Mouse (Mus musculus) midbrain, postnatal 0 days (tissue): ENCODE data around the gene Ppef2. TPM values are rescaled to one million over a fixed set of nuclear protein-coding genes. Genes with fewer than 3 reads are reported as not detected.

Source experiments
- ATAC-seq: fragments of 200-750 bp; cut with Nextera tagmentation; 2 replicates; pipeline ENCODE4 v1.8.0; 2017; ENCODE audit warnings: moderate number of reproducible peaks, mild to moderate bottlenecking, moderate TSS enrichment, moderate library complexity; ENCODE audit not compliant: low FRiP score
- DNase-seq: peaks from one replicate; pipeline ENCODE4 v3.0.0-alpha.2; 2015; ENCODE audit warnings: low spot score
- H3K27ac ChIP-seq: fragments of 300-500 bp; sonication (generic); 2 replicates; pipeline ENCODE4 v1.5.1; 2014; ENCODE audit warnings: low read depth, mild to moderate bottlenecking, low read length, mixed read lengths
- H3K27me3 ChIP-seq: fragments of 300-500 bp; sonication (generic); 2 replicates; pipeline ENCODE4 v1.6.1; 2014; ENCODE audit warnings: low read length, control low read depth, mixed read lengths; ENCODE audit not compliant: insufficient read depth
- H3K36me3 ChIP-seq: fragments of 300-500 bp; sonication (generic); 2 replicates; pipeline ENCODE4 v1.6.1; 2014; ENCODE audit warnings: low read length, control low read depth, mixed read lengths; ENCODE audit not compliant: insufficient read depth
- H3K4me1 ChIP-seq: fragments of 300-500 bp; sonication (generic); 2 replicates; pipeline ENCODE4 v1.6.1; 2014; ENCODE audit warnings: mild to moderate bottlenecking, control low read depth, antibody characterized with exemption, low read length, mixed read lengths; ENCODE audit not compliant: insufficient read depth
- H3K4me2 ChIP-seq: fragments of 300-500 bp; sonication (generic); 2 replicates; pipeline ENCODE4 v1.6.1; 2014; ENCODE audit warnings: low read depth, mild to moderate bottlenecking, low read length, mixed read lengths; ENCODE audit not compliant: poor library complexity, severe bottlenecking
- H3K4me3 ChIP-seq: fragments of 300-500 bp; sonication (generic); 2 replicates; pipeline ENCODE4 v1.5.1; 2014; ENCODE audit warnings: low read depth, mild to moderate bottlenecking, low read length, moderate library complexity
- H3K9ac ChIP-seq: fragments of 300-500 bp; sonication (generic); replicated peaks from 2 replicates; pipeline ENCODE4 v1.6.1; 2014; ENCODE audit warnings: mild to moderate bottlenecking, low read length, moderate library complexity, mixed read lengths; ENCODE audit not compliant: poor library complexity, severe bottlenecking
- H3K9me3 ChIP-seq: fragments of 300-500 bp; sonication (generic); 2 replicates; pipeline ENCODE4 v1.6.1; 2016; ENCODE audit warnings: low read length, control low read depth
- CTCF ChIP-seq: IDR thresholded peaks from 2 replicates; pipeline ENCODE4 v1.5.1; 2016; ENCODE audit warnings: antibody characterized with exemption, mild to moderate bottlenecking
- WGBS: fragments of 180-500 bp; shearing (Covaris S2); extraction: QIAGEN DNeasy Blood & Tissue Kit; methylation state at CpG from one replicate; pipeline ENCODE4 v1.1.7; 2014; 5-methylcytosine and 5-hydroxymethylcytosine counted together
- polyA plus RNA-seq: library from polyadenylated mRNA; unstranded; fragments of >200 nt; fragmentation: Nextera tagmentation; extraction: Ambion mirVana; gene quantifications from 2 replicates; pipeline ENCODE4 v1.2.1, GENCODE M21; 2015
- total RNA-seq: library from RNA; depleted of rRNA; stranded (reverse); fragments of >200 nt; gene quantifications from 2 replicates; pipeline ENCODE4 v1.2.3, GENCODE M21; 2014

Gene Ppef2
- total and polyA plus RNA-seq, 2 experiments from 2014 or later: 0.47 to 0.60 TPM

DNA sequence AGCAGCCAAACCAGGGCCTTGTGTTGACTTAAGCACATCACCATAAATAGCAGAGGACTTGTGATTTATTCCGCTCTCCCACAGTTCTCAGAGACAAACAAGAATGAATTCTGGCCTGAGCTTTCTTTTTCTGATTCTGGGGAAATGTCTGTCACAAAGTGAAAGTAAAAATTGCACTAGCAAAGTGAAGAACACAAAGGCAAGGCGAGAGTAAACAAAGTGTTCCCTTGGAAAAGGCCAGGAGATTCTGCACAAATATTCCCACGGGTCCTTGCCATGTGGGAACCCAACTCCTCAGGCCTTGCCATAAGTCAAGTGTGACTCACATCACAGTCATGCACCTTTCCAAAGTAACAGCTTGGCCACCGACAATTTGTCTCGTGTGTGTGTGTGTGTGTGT is 50.4 kb downstream of the Ppef2 start:
- DNase-seq (no peak), ATAC-seq (no peak)
- Histone ChIP-seq H3K27me3 (no peaks in the 10 kb centered on the region), H3K36me3 (peaks cover 26% of the 10 kb centered on the region), H3K4me2 (no peak overlapping the region), H3K27ac (no peak overlapping the region), H3K4me1 (no peaks in the 10 kb centered on the region), H3K9ac (no peak overlapping the region), H3K9me3 (no peaks in the 10 kb centered on the region), H3K4me3 (no peak overlapping the region)
- WGBS: 93% methylated on average over 5 of the region's 5 CpGs
- no peak for TF ChIP-seq CTCF

DNA sequence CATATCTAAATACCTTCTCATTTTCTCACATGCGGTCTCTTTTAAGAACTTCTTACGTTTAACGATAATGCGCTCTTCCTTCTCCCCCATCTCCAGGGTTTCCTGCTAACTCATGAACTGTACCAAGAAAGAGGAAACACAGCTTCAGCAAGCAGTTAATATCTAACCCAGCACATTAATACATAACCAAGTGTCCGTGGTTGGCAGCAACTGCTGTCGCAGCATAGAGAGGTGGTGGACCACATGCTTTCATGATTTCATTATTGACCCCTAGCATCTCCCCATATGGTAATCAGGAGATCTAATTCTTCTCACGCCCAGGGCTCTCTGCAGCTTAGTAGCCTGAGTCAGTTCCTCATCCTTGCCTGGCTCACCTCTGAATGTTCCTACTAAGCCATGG is 50.9 kb downstream of the Ppef2 start:
- no peaks in the 10 kb centered on the region for H3K9me3 ChIP-seq
- DNase-seq (no peak), ATAC-seq (no peak)
- 95% methylated on average over 7 of the region's 7 CpGs for WGBS
- no peaks in the 10 kb centered on the region for H3K27me3 ChIP-seq
- no peak overlapping the region for H3K4me3 ChIP-seq
- H3K9ac ChIP-seq: no peak overlapping the region
- no peak overlapping the region for H3K4me2 ChIP-seq
- no peak overlapping the region for H3K27ac ChIP-seq
- no peaks in the 10 kb centered on the region for H3K4me1 ChIP-seq
- H3K36me3 ChIP-seq: peaks cover 30% of the 10 kb centered on the region
- TF ChIP-seq CTCF: no peak

GRCm38 (mm10) chr5:92204162-92205036 is 51.7 kb downstream of the Ppef2 start:
- ATAC-seq (no peak), DNase-seq (no peak)
- TF ChIP-seq CTCF: no peak
- Histone ChIP-seq H3K27me3 (no peaks in the 10 kb centered on the region), H3K36me3 (peaks cover 35% of the 10 kb centered on the region), H3K4me3 (no peak overlapping the region), H3K9ac (no peak overlapping the region), H3K4me1 (no peaks in the 10 kb centered on the region), H3K9me3 (no peaks in the 10 kb centered on the region), H3K27ac (no peak overlapping the region), H3K4me2 (no peak overlapping the region)
- WGBS: 91% methylated on average over 6 of the region's 6 CpGs

GRCm38 (mm10) chr5:92198266-92198665 is 57.8 kb downstream of the Ppef2 start:
- Histone ChIP-seq H3K27ac (no peak overlapping the region), H3K36me3 (peaks cover 54% of the 10 kb centered on the region), H3K4me3 (no peak overlapping the region), H3K4me1 (no peaks in the 10 kb centered on the region), H3K4me2 (no peak overlapping the region), H3K9me3 (no peaks in the 10 kb centered on the region), H3K27me3 (no peaks in the 10 kb centered on the region), H3K9ac (no peak overlapping the region)
- TF ChIP-seq CTCF: no peak
- DNase-seq (no peak), ATAC-seq (no peak)
- WGBS: 59% methylated on average over 8 of the region's 8 CpGs

GRCm38 (mm10) chr5:92196895-92197811 is 58.9 kb downstream of the Ppef2 start:
- no peak for DNase-seq
- no peak overlapping the region for H3K4me2 ChIP-seq
- H3K4me3 ChIP-seq: no peak overlapping the region
- H3K27me3 ChIP-seq: no peaks in the 10 kb centered on the region
- no peak overlapping the region for H3K9ac ChIP-seq
- peaks cover 58% of the 10 kb centered on the region for H3K36me3 ChIP-seq
- TF ChIP-seq CTCF: no peak
- H3K27ac ChIP-seq: peak overlapping the region; percentile 38
- no peaks in the 10 kb centered on the region for H3K4me1 ChIP-seq
- no peaks in the 10 kb centered on the region for H3K9me3 ChIP-seq
- ATAC-seq: peak; percentile 53
- WGBS: 53% methylated on average over 15 of the region's 15 CpGs
